8 mouse cellular contexts compared by ENCODE assay signal in genomic region chr5:31614339-31615025, GRCm38 (mm10). TPM values are rescaled to one million over a fixed set of nuclear protein-coding genes. Genes with fewer than 3 reads are reported as not detected.
DNase-seq lines count a peak whose midpoint lies in the region; ATAC-seq lines count a peak whose summit lies in the region.

No protein-coding gene starts in this region.

- no peaks in the 10 kb centered on the region for H3K27me3 ChIP-seq in neural tube, embryonic 11.5 days (ENCODE audit: control insufficient read depth, insufficient read depth, low read length)
- H3K27me3 ChIP-seq in forebrain, embryonic 11.5 days (ENCODE audit: control insufficient read depth, insufficient read depth, low read length), result no peaks in the 10 kb centered on the region
- no peaks in the 10 kb centered on the region for H3K27me3 ChIP-seq in liver, embryonic 11.5 days (replicated peaks; ENCODE audit: control insufficient read depth, insufficient read depth, low read length)
- H3K27me3 ChIP-seq in neural tube, embryonic 15.5 days (replicated peaks), result no peaks in the 10 kb centered on the region

- H3K4me1 ChIP-seq in neural tube, embryonic 11.5 days (ENCODE audit: control insufficient read depth, insufficient read depth, low read length), result peaks cover 5% of the 10 kb centered on the region; the same call in 1 of the 2 replicates
- peaks cover 5% of the 10 kb centered on the region; the same call in 1 of the 2 replicates for H3K4me1 ChIP-seq in forebrain, embryonic 11.5 days (replicated peaks; ENCODE audit: control insufficient read depth, insufficient read depth, low read length)
- peaks cover 7% of the 10 kb centered on the region for H3K4me1 ChIP-seq in liver, embryonic 11.5 days (replicated peaks; ENCODE audit: control insufficient read depth, insufficient read depth, low read length)
- peaks cover 14% of the 10 kb centered on the region for H3K4me1 ChIP-seq in neural tube, embryonic 15.5 days

- H3K9ac ChIP-seq in neural tube, embryonic 11.5 days (ENCODE audit: low read length), result peak overlapping the region; percentile 81
- H3K9ac ChIP-seq in forebrain, embryonic 11.5 days (ENCODE audit: low read length), result peak overlapping the region; percentile 82
- peak overlapping the region; percentile 85 for H3K9ac ChIP-seq in liver, embryonic 11.5 days (ENCODE audit: low read depth, low read length)
- peak overlapping the region; percentile 84 for H3K9ac ChIP-seq in neural tube, embryonic 15.5 days (replicated peaks)

- H3K27ac ChIP-seq in neural tube, embryonic 11.5 days (ENCODE audit: low read depth, low read length), result no peak overlapping the region
- 0 out of 2 replicates have a peak overlapping the region, but pooled peaks have one; percentile 68 for H3K27ac ChIP-seq in forebrain, embryonic 11.5 days (ENCODE audit: low read depth, low read length)
- peak overlapping the region; percentile 89 for H3K27ac ChIP-seq in liver, embryonic 11.5 days (ENCODE audit: low read depth, low read length)
- H3K27ac ChIP-seq in neural tube, embryonic 15.5 days (replicated peaks), result peak overlapping the region; percentile 90

- peak overlapping the region; percentile 39 for H3K4me2 ChIP-seq in neural tube, embryonic 11.5 days (ENCODE audit: low read depth)
- peak overlapping the region; percentile 68 for H3K4me2 ChIP-seq in forebrain, embryonic 11.5 days (ENCODE audit: low read depth, low read length, severe bottlenecking)
- H3K4me2 ChIP-seq in liver, embryonic 11.5 days, result peak overlapping the region; percentile 62
- peak overlapping the region; percentile 57 for H3K4me2 ChIP-seq in neural tube, embryonic 15.5 days

- no peak for ATAC-seq in neural tube, embryonic 11.5 days (ENCODE audit: insufficient read depth, low FRiP score, low TSS enrichment)
- ATAC-seq in forebrain, embryonic 11.5 days (replicated peaks; ENCODE audit: low FRiP score), result no peak
- ATAC-seq in liver, embryonic 11.5 days (replicated peaks; ENCODE audit: low FRiP score), result no peak
- ATAC-seq in neural tube, embryonic 15.5 days (ENCODE audit: low FRiP score), result 0 out of 2 replicates have a peak, but pooled peaks have one; percentile 23

- H3K36me3 ChIP-seq in neural tube, embryonic 11.5 days (ENCODE audit: control insufficient read depth, insufficient read depth, low read length), result no peaks in the 10 kb centered on the region; the same call in 1 of the 2 replicates
- H3K36me3 ChIP-seq in forebrain, embryonic 11.5 days (ENCODE audit: control insufficient read depth, insufficient read depth, low read length), result no peaks in the 10 kb centered on the region; the same call in 1 of the 2 replicates
- peaks cover 14% of the 10 kb centered on the region; the same call in 1 of the 2 replicates for H3K36me3 ChIP-seq in liver, embryonic 11.5 days (ENCODE audit: control insufficient read depth, insufficient read depth, low read length)
- H3K36me3 ChIP-seq in neural tube, embryonic 15.5 days, result peaks cover 15% of the 10 kb centered on the region

- 61% methylated on average over 6 of the region's 6 CpGs for WGBS in neural tube, embryonic 11.5 days
- WGBS in forebrain, embryonic 11.5 days, result 50% methylated on average over 6 of the region's 6 CpGs
- 27% methylated on average over 6 of the region's 6 CpGs for WGBS in liver, embryonic 11.5 days
- 45% methylated on average over 6 of the region's 6 CpGs for WGBS in neural tube, embryonic 15.5 days

- H3K9me3 ChIP-seq in neural tube, embryonic 11.5 days (ENCODE audit: control insufficient read depth, low read length), result no peaks in the 10 kb centered on the region
- H3K9me3 ChIP-seq in forebrain, embryonic 11.5 days (ENCODE audit: control insufficient read depth, low read length), result no peaks in the 10 kb centered on the region
- no peaks in the 10 kb centered on the region for H3K9me3 ChIP-seq in liver, embryonic 11.5 days (ENCODE audit: control insufficient read depth, low read length)
- H3K9me3 ChIP-seq in neural tube, embryonic 15.5 days (replicated peaks), result no peaks in the 10 kb centered on the region

- DNase-seq in neural tube, embryonic 11.5 days (ENCODE audit: low spot score), result no peak
- DNase-seq in neural tube, embryonic 10.5 days (ENCODE audit: extremely low spot score, low spot score), result no peak
- no peak for DNase-seq in forebrain, embryonic 11.5 days (ENCODE audit: low spot score)
- DNase-seq in liver, embryonic 11.5 days (ENCODE audit: low spot score), result no peak
- no peak for DNase-seq in adrenal gland, adult (ENCODE audit: inconsistent age in 2 of 2, low spot score in 1 of 2)
- no peak for DNase-seq in urinary bladder, postnatal 4 days (ENCODE audit: low spot score in 2 of 2)
- no peak for DNase-seq in frontal cortex, adult 2 months (ENCODE audit: extremely low spot score in 1 of 2, low spot score in 1 of 2)

- peak overlapping the region; percentile 70 for H3K4me3 ChIP-seq in neural tube, embryonic 11.5 days (ENCODE audit: low read depth, low read length)
- peak overlapping the region; percentile 85 for H3K4me3 ChIP-seq in forebrain, embryonic 11.5 days (ENCODE audit: low read depth, low read length)
- peak overlapping the region; percentile 88 for H3K4me3 ChIP-seq in liver, embryonic 11.5 days (ENCODE audit: low read depth, low read length)
- H3K4me3 ChIP-seq in neural tube, embryonic 15.5 days (replicated peaks), result peak overlapping the region; percentile 94

RNA-seq across cellular contexts. Expression of gene Mrpl33, which starts 17.7 kb away (rescaled TPM):
- 214 and 225 TPM in 2 replicates for polyA plus RNA-seq in neural tube, embryonic 11.5 days (2014; fragmentation: Nextera tagmentation; extraction: Ambion mirVana)
- polyA plus RNA-seq in forebrain, embryonic 11.5 days (2014; fragmentation: Nextera tagmentation; extraction: Ambion mirVana), result 201 and 224 TPM in 2 replicates
- polyA plus RNA-seq in liver, embryonic 11.5 days (2014; fragmentation: Nextera tagmentation; extraction: Ambion mirVana), result 277 and 300 TPM in 2 replicates
- 227 and 235 TPM in 2 replicates for polyA plus RNA-seq in neural tube, embryonic 15.5 days (2015; fragmentation: Nextera tagmentation; extraction: Ambion mirVana)
- 97.5 and 98.3 TPM in 2 replicates for polyA plus RNA-seq in frontal cortex, adult 2 months (2012; rRNA removed)
